Comparison of ENCODE assay signal across 14 mouse cellular contexts in the genomic region with DNA sequence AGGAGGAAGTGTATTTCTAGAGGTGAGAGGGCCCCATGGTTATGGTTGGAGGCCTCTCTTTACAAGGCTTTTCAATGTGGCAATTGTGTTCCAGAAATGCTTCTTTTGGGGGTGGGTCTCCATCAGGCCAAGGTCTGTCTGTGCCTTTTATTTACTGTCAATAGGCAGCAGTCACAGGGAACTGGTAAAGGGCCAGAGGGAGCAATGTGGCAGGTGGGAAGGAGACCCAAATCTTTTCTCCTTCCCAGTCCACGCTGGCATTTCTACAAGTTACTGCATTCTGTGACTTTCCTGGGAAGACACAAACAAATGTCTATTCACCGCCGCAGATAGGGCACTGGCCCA.
A peak's percentile ranks its signal among the peaks of the same experiment; 100 is the strongest.
DNase-seq lines count a peak whose midpoint lies in the region; ATAC-seq and TF ChIP-seq lines count a peak whose summit lies in the region.
"Had no signal": no experiment of that assay in that cellular context is flagged by ENCODE, and none has a peak within 500 bp of the region (broad histone marks: within the 10 kb centered on the region; RNA-seq: fewer than 3 reads in every experiment).

No protein-coding gene starts in this region.

- no peak overlapping the region for H3K4me2 ChIP-seq in kidney, postnatal 0 days (ENCODE audit: low read length)
- H3K4me2 ChIP-seq in kidney, embryonic 14.5 days (replicated peaks; ENCODE audit: low read depth, low read length): no peak overlapping the region
- H3K4me2 ChIP-seq in forebrain, embryonic 14.5 days (ENCODE audit: low read length): peak overlapping the region; percentile 48; the same call in 1 of the 2 replicates
- peak overlapping the region; percentile 47; the same call in 1 of the 2 replicates for H3K4me2 ChIP-seq in neural tube, embryonic 13.5 days
- H3K4me2 ChIP-seq in liver, postnatal 0 days (ENCODE audit: low read depth, low read length): no peak overlapping the region
- H3K4me2 ChIP-seq: lung, embryonic 15.5 days had no signal

- no peak for DNase-seq in kidney, postnatal 0 days (ENCODE audit: low spot score)
- no peak for DNase-seq in forebrain, embryonic 14.5 days (ENCODE audit: low spot score)
- no peak for DNase-seq in limb, embryonic 10.5 days (ENCODE audit: low spot score)
- no peak for DNase-seq in urinary bladder, adult 2 months (ENCODE audit: low spot score)
- DNase-seq in liver, postnatal 0 days: no peak
- DNase-seq: gastrocnemius, postnatal 36 days; kidney, adult 9 months; right cerebral cortex, postnatal 14 days; thymus, postnatal 4 days had no signal

- 92% methylated on average over 3 of the region's 3 CpGs for WGBS in kidney, postnatal 0 days
- 93% methylated on average over 3 of the region's 3 CpGs for WGBS in kidney, embryonic 14.5 days
- 52% methylated on average over 3 of the region's 3 CpGs for WGBS in forebrain, embryonic 14.5 days
- WGBS in limb, embryonic 10.5 days: 92% methylated on average over 3 of the region's 3 CpGs
- WGBS in neural tube, embryonic 13.5 days: 50% methylated on average over 3 of the region's 3 CpGs
- WGBS in liver, postnatal 0 days (ENCODE audit: insufficient replicate concordance): 86% methylated on average over 3 of the region's 3 CpGs

- H3K27ac ChIP-seq in kidney, postnatal 0 days: peak overlapping the region; percentile 8; the same call in 1 of the 2 replicates
- no peak overlapping the region for H3K27ac ChIP-seq in kidney, embryonic 14.5 days (ENCODE audit: low read depth, low read length)
- H3K27ac ChIP-seq in forebrain, embryonic 14.5 days (ENCODE audit: low read depth, low read length): peak overlapping the region; percentile 90
- H3K27ac ChIP-seq in limb, embryonic 10.5 days: peak overlapping the region; percentile 38; the same call in 1 of the 2 replicates
- H3K27ac ChIP-seq in neural tube, embryonic 13.5 days (replicated peaks): peak overlapping the region; percentile 92
- H3K27ac ChIP-seq in liver, postnatal 0 days (ENCODE audit: low read depth): no peak overlapping the region
- H3K27ac ChIP-seq: lung, embryonic 15.5 days; stomach, embryonic 15.5 days had no signal

- no peak overlapping the region for H3K9ac ChIP-seq in kidney, postnatal 0 days (ENCODE audit: low read depth, low read length)
- H3K9ac ChIP-seq in kidney, embryonic 14.5 days (ENCODE audit: low read depth, low read length): no peak overlapping the region
- H3K9ac ChIP-seq in forebrain, embryonic 14.5 days (ENCODE audit: low read length): no peak overlapping the region; the same call in 1 of the 2 replicates
- H3K9ac ChIP-seq in neural tube, embryonic 13.5 days: peak overlapping the region; percentile 47; the same call in 1 of the 2 replicates
- no peak overlapping the region for H3K9ac ChIP-seq in liver, postnatal 0 days (replicated peaks)
- H3K9ac ChIP-seq: lung, embryonic 15.5 days; stomach, embryonic 15.5 days had no signal

- TF ChIP-seq CTCF in kidney, postnatal 0 days (IDR thresholded peaks at IDR 0.05; ENCODE audit: low read depth): no peak
- no peak for TF ChIP-seq CTCF in liver, postnatal 0 days (IDR thresholded peaks at IDR 0.05; ENCODE audit: low read depth)

- no peak for TF ChIP-seq EP300 in liver, postnatal 0 days (IDR thresholded peaks at IDR 0.05; ENCODE audit: low read depth)

- ATAC-seq in kidney, postnatal 0 days (replicated peaks; ENCODE audit: low FRiP score, low read depth): no peak
- no peak for ATAC-seq in kidney, embryonic 14.5 days (ENCODE audit: low FRiP score, low TSS enrichment)
- peak; percentile 33; the same call in 1 of the 2 replicates for ATAC-seq in forebrain, embryonic 14.5 days
- no peak for ATAC-seq in neural tube, embryonic 13.5 days (ENCODE audit: low read depth)
- no peak for ATAC-seq in liver, postnatal 0 days
- ATAC-seq in cerebellum, adult (ENCODE audit: insufficient number of reproducible peaks, low FRiP score, low TSS enrichment): no peak

- H3K27me3 ChIP-seq in kidney, postnatal 0 days (ENCODE audit: insufficient read depth, low read length): no peaks in the 10 kb centered on the region
- H3K27me3 ChIP-seq in kidney, embryonic 14.5 days (ENCODE audit: control insufficient read depth, insufficient read depth, low read length): no peaks in the 10 kb centered on the region
- H3K27me3 ChIP-seq in forebrain, embryonic 14.5 days (replicated peaks; ENCODE audit: control insufficient read depth, insufficient read depth, low read length): no peaks in the 10 kb centered on the region
- H3K27me3 ChIP-seq in limb, embryonic 10.5 days (ENCODE audit: low read depth, poor library complexity, severe bottlenecking): no peaks in the 10 kb centered on the region
- no peaks in the 10 kb centered on the region for H3K27me3 ChIP-seq in neural tube, embryonic 13.5 days
- H3K27me3 ChIP-seq in liver, postnatal 0 days (ENCODE audit: insufficient read depth, low read length): no peaks in the 10 kb centered on the region
- H3K27me3 ChIP-seq: lung, embryonic 15.5 days; stomach, embryonic 15.5 days had no signal

- H3K4me1 ChIP-seq in kidney, postnatal 0 days (replicated peaks; ENCODE audit: insufficient read depth, low read length): no peaks in the 10 kb centered on the region
- 0 out of 2 replicates have a peak, but pooled peaks cover 3% of the 10 kb centered on the region for H3K4me1 ChIP-seq in kidney, embryonic 14.5 days (ENCODE audit: control insufficient read depth, insufficient read depth, low read length)
- peaks cover 18% of the 10 kb centered on the region for H3K4me1 ChIP-seq in forebrain, embryonic 14.5 days (ENCODE audit: control insufficient read depth, insufficient read depth, low read length)
- peaks cover 19% of the 10 kb centered on the region; the same call in 1 of the 2 replicates for H3K4me1 ChIP-seq in limb, embryonic 10.5 days
- H3K4me1 ChIP-seq in neural tube, embryonic 13.5 days (replicated peaks): peaks cover 31% of the 10 kb centered on the region
- no peaks in the 10 kb centered on the region for H3K4me1 ChIP-seq in liver, postnatal 0 days (ENCODE audit: insufficient read depth)

- no peak overlapping the region for H3K4me3 ChIP-seq in kidney, postnatal 0 days (replicated peaks; ENCODE audit: low read depth, low read length)
- no peak overlapping the region for H3K4me3 ChIP-seq in kidney, embryonic 14.5 days (ENCODE audit: low read length)
- H3K4me3 ChIP-seq in forebrain, embryonic 14.5 days (ENCODE audit: low read depth, low read length): no peak overlapping the region
- no peak overlapping the region for H3K4me3 ChIP-seq in limb, embryonic 10.5 days
- H3K4me3 ChIP-seq in neural tube, embryonic 13.5 days: no peak overlapping the region
- no peak overlapping the region for H3K4me3 ChIP-seq in liver, postnatal 0 days (ENCODE audit: low read depth, low read length)
- H3K4me3 ChIP-seq: lung, embryonic 15.5 days; stomach, embryonic 15.5 days had no signal

- no peaks in the 10 kb centered on the region for H3K9me3 ChIP-seq in kidney, postnatal 0 days (replicated peaks; ENCODE audit: low read length)
- H3K9me3 ChIP-seq in kidney, embryonic 14.5 days (ENCODE audit: control insufficient read depth, low read length): peaks cover 4% of the 10 kb centered on the region; the same call in 1 of the 2 replicates
- 0 out of 2 replicates have a peak, but pooled peaks cover 3% of the 10 kb centered on the region for H3K9me3 ChIP-seq in forebrain, embryonic 14.5 days (replicated peaks; ENCODE audit: control insufficient read depth, low read length)
- no peaks in the 10 kb centered on the region for H3K9me3 ChIP-seq in limb, embryonic 10.5 days (replicated peaks)
- H3K9me3 ChIP-seq in neural tube, embryonic 13.5 days: no peaks in the 10 kb centered on the region
- no peaks in the 10 kb centered on the region for H3K9me3 ChIP-seq in liver, postnatal 0 days (ENCODE audit: low read length)
- H3K9me3 ChIP-seq: lung, embryonic 15.5 days; stomach, embryonic 15.5 days had no signal

- no peaks in the 10 kb centered on the region for H3K36me3 ChIP-seq in kidney, postnatal 0 days (ENCODE audit: insufficient read depth, low read length)
- no peaks in the 10 kb centered on the region for H3K36me3 ChIP-seq in kidney, embryonic 14.5 days (ENCODE audit: control insufficient read depth, insufficient read depth, low read length)
- no peaks in the 10 kb centered on the region for H3K36me3 ChIP-seq in forebrain, embryonic 14.5 days (ENCODE audit: control insufficient read depth, insufficient read depth, low read length)
- no peaks in the 10 kb centered on the region for H3K36me3 ChIP-seq in limb, embryonic 10.5 days
- H3K36me3 ChIP-seq in neural tube, embryonic 13.5 days: no peaks in the 10 kb centered on the region
- H3K36me3 ChIP-seq in liver, postnatal 0 days (replicated peaks; ENCODE audit: insufficient read depth, low read length): no peaks in the 10 kb centered on the region
- H3K36me3 ChIP-seq: lung, embryonic 15.5 days; stomach, embryonic 15.5 days had no signal

Comparison
In these comparisons a context has a peak if more than half of its experiments do, and no peak if none do; other contexts are left out.
1. H3K27ac ChIP-seq: peak in kidney, postnatal 0 days (single experiment), forebrain, embryonic 14.5 days (single experiment), limb, embryonic 10.5 days (single experiment) and neural tube, embryonic 13.5 days (single experiment); none in kidney, embryonic 14.5 days (single experiment) and liver, postnatal 0 days (single experiment).
2. H3K4me2 ChIP-seq: peak in forebrain, embryonic 14.5 days (single experiment) and neural tube, embryonic 13.5 days (single experiment); none in kidney, postnatal 0 days (single experiment), kidney, embryonic 14.5 days (single experiment) and liver, postnatal 0 days (single experiment).